Mouse (Mus musculus) limb, embryonic 14.5 days (tissue): ENCODE measurements around the gene Pik3r4. TPM values are rescaled to one million over a fixed set of nuclear protein-coding genes. Genes with fewer than 3 reads are reported as not detected.

ENCODE experiments used
- ATAC-seq: fragments of 200-750 bp; cut with Nextera tagmentation; 2 replicates; pipeline ENCODE4 v1.8.0; 2017; ENCODE audit warnings: low read depth, moderate number of reproducible peaks, moderate TSS enrichment; ENCODE audit not compliant: low FRiP score
- DNase-seq: peaks from one replicate; pipeline ENCODE4 v3.0.0-alpha.2; 2015; ENCODE audit warnings: low spot score
- H3K27ac ChIP-seq: fragments of 300-500 bp; sonication (generic); replicated peaks from 2 replicates; pipeline ENCODE4 v1.5.1; 2014; ENCODE audit warnings: low read depth, mild to moderate bottlenecking, low read length, moderate library complexity, mixed read lengths
- H3K27me3 ChIP-seq: fragments of 300-500 bp; sonication (generic); 2 replicates; pipeline ENCODE4 v1.6.1; 2014; ENCODE audit warnings: low read length, mixed read lengths; ENCODE audit not compliant: control insufficient read depth, insufficient read depth
- H3K36me3 ChIP-seq: fragments of 300-500 bp; sonication (generic); 2 replicates; pipeline ENCODE4 v1.6.1; 2014; ENCODE audit warnings: mild to moderate bottlenecking, low read length, moderate library complexity, mixed read lengths; ENCODE audit not compliant: control insufficient read depth, insufficient read depth
- H3K4me1 ChIP-seq: fragments of 300-500 bp; sonication (generic); 2 replicates; pipeline ENCODE4 v1.6.1; 2014; ENCODE audit warnings: antibody characterized with exemption, low read length, mixed read lengths; ENCODE audit not compliant: control insufficient read depth, insufficient read depth
- H3K4me2 ChIP-seq: fragments of 300-500 bp; sonication (generic); replicated peaks from 2 replicates; pipeline ENCODE4 v1.6.1; 2014; ENCODE audit warnings: low read depth, mild to moderate bottlenecking, low read length, moderate library complexity; ENCODE audit not compliant: severe bottlenecking
- H3K4me3 ChIP-seq: fragments of 300-500 bp; sonication (generic); replicated peaks from 2 replicates; pipeline ENCODE4 v1.5.1; 2014; ENCODE audit warnings: low read length
- H3K9ac ChIP-seq: fragments of 300-500 bp; sonication (generic); 2 replicates; pipeline ENCODE4 v1.6.1; 2014; ENCODE audit warnings: mild to moderate bottlenecking, low read depth, low read length, moderate library complexity; ENCODE audit not compliant: severe bottlenecking
- H3K9me3 ChIP-seq: fragments of 300-500 bp; sonication (generic); 2 replicates; pipeline ENCODE4 v1.6.1; 2016; ENCODE audit warnings: low read length; ENCODE audit not compliant: control insufficient read depth
- POLR2A ChIP-seq: fragments of 200-500 bp; IDR thresholded peaks from 2 replicates; pipeline ENCODE4 v1.8.0; 2012; ENCODE audit warnings: inconsistent platforms, mild to moderate bottlenecking, moderate library complexity, borderline replicate concordance; ENCODE audit not compliant: insufficient read depth, insufficient read length; ENCODE audit errors: extremely low read depth
- WGBS: fragments of 180-500 bp; shearing (Covaris S2); extraction: QIAGEN DNeasy Blood & Tissue Kit; methylation state at CpG from one replicate; pipeline ENCODE4 v1.1.7; 2014; 5-methylcytosine and 5-hydroxymethylcytosine counted together
- polyA plus RNA-seq, 2 experiments: library from polyadenylated mRNA; depleted of rRNA in 1 of 2; stranded (reverse) in 1 of 2; unstranded in 1 of 2; fragments of >200 nt; fragmentation: Nextera tagmentation in 1 of 2; extraction: Ambion mirVana in 1 of 2; gene quantifications; 2 replicates each; pipeline versions ENCODE4 v1.2.1 to v1.2.3; 2012 to 2014

Pik3r4 gene
- polyA plus RNA-seq, 2 experiments = 22.2 to 27.1 TPM

GRCm38 (mm10) chr9:105735195-105735594 is 92.4 kb downstream of the Pik3r4 start:
- no peak overlapping the region for H3K4me3 ChIP-seq
- DNase-seq (no peak), ATAC-seq (no peak)
- H3K27ac ChIP-seq = no peak overlapping the region
- no peaks in the 10 kb centered on the region for H3K27me3 ChIP-seq
- H3K9me3 ChIP-seq = no peaks in the 10 kb centered on the region
- no peak overlapping the region for H3K9ac ChIP-seq
- no peak for TF ChIP-seq POLR2A
- no peak overlapping the region for H3K4me2 ChIP-seq
- H3K36me3 ChIP-seq = no peaks in the 10 kb centered on the region
- 72% methylated on average over 5 of the region's 5 CpGs for WGBS
- peaks cover 20% of the 10 kb centered on the region; the same call in 1 of the 2 replicates for H3K4me1 ChIP-seq

Other genes starting within 250 kb of the Pik3r4 start
- gene Aste1, start 247.6 kb upstream of the Pik3r4 start, polyA plus RNA-seq (2012; rRNA removed) = 10.6 and 12.5 TPM in 2 replicates
- gene Aste1, start 247.6 kb upstream of the Pik3r4 start, polyA plus RNA-seq (2014; fragmentation: Nextera tagmentation; extraction: Ambion mirVana) = 10.5 and 11.6 TPM in 2 replicates
- 0.13 and 0.19 TPM in 2 replicates for gene Nek11, start 247.5 kb upstream of the Pik3r4 start, polyA plus RNA-seq (2012; rRNA removed)
- gene Nek11, start 247.5 kb upstream of the Pik3r4 start, polyA plus RNA-seq (2014; fragmentation: Nextera tagmentation; extraction: Ambion mirVana) = 0.14 and 0.15 TPM in 2 replicates
- 53.0 TPM in 2 replicates for gene Atp2c1, start 115.7 kb upstream of the Pik3r4 start, polyA plus RNA-seq (2012; rRNA removed)
- gene Atp2c1, start 115.7 kb upstream of the Pik3r4 start, polyA plus RNA-seq (2014; fragmentation: Nextera tagmentation; extraction: Ambion mirVana) = 53.3 and 62.8 TPM in 2 replicates
- 9.4 and 11.5 TPM in 2 replicates for gene Col6a6, start 185.2 kb downstream of the Pik3r4 start, polyA plus RNA-seq (2012; rRNA removed)
- 7.0 and 7.2 TPM in 2 replicates for gene Col6a6, start 185.2 kb downstream of the Pik3r4 start, polyA plus RNA-seq (2014; fragmentation: Nextera tagmentation; extraction: Ambion mirVana)